8 mouse cellular contexts compared by ENCODE assay signal in genomic region chr10:128194551-128195461, GRCm38 (mm10). TPM values are rescaled to one million over a fixed set of nuclear protein-coding genes. Genes with fewer than 3 reads are reported as not detected.
DNase-seq lines count a peak whose midpoint lies in the region; ATAC-seq and TF ChIP-seq lines count a peak whose summit lies in the region.
"Had no signal": no experiment of that assay in that cellular context is flagged by ENCODE, and none has a peak within 500 bp of the region (broad histone marks: within the 10 kb centered on the region; RNA-seq: fewer than 3 reads in every experiment).

No protein-coding gene starts in this region.

- no peak for DNase-seq in lung, postnatal 0 days (ENCODE audit: low spot score)
- no peak for DNase-seq in lung, postnatal 4 days
- DNase-seq in intestine, embryonic 14.5 days (ENCODE audit: low spot score): peak; percentile 74
- DNase-seq in liver, postnatal 0 days: peak; percentile 45
- DNase-seq in right cerebral cortex, postnatal 4 days: peak; percentile 48

- 2% methylated on average over 54 of the region's 79 CpGs for WGBS in lung, postnatal 0 days
- under 1% methylated on average over 66 of the region's 79 CpGs for WGBS in intestine, embryonic 14.5 days
- 3% methylated on average over 62 of the region's 79 CpGs for WGBS in liver, postnatal 0 days (ENCODE audit: insufficient replicate concordance)

- no peak for TF ChIP-seq CTCF in lung, postnatal 0 days (IDR thresholded peaks at IDR 0.05)
- TF ChIP-seq CTCF in bone marrow macrophage, adult 2 months (IDR thresholded peaks at IDR 0.05; ENCODE audit: low read depth, low read length): no peak
- TF ChIP-seq CTCF in embryonic fibroblast, embryonic 13.5 days (IDR thresholded peaks at IDR 0.05; ENCODE audit: borderline replicate concordance, insufficient read depth, low read length): no peak
- TF ChIP-seq CTCF in liver, postnatal 0 days (IDR thresholded peaks at IDR 0.05; ENCODE audit: low read depth): no peak

- no peak for TF ChIP-seq POLR2A in bone marrow macrophage, adult 2 months (IDR thresholded peaks at IDR 0.05; ENCODE audit: borderline replicate concordance, low read depth, low read length)
- no peak for TF ChIP-seq POLR2A in embryonic fibroblast, embryonic 13.5 days (IDR thresholded peaks at IDR 0.05; ENCODE audit: low read depth, low read length)

- peak overlapping the region; percentile 58 for H3K4me3 ChIP-seq in lung, postnatal 0 days (ENCODE audit: low read depth, low read length)
- peak overlapping the region; percentile 93 for H3K4me3 ChIP-seq in bone marrow macrophage, adult 2 months (ENCODE audit: insufficient read depth, low read length)
- H3K4me3 ChIP-seq in embryonic fibroblast, embryonic 13.5 days (ENCODE audit: insufficient read depth, low read length): peak overlapping the region; percentile 62
- H3K4me3 ChIP-seq in intestine, embryonic 14.5 days (ENCODE audit: low read depth, low read length): peak overlapping the region; percentile 64
- H3K4me3 ChIP-seq in liver, postnatal 0 days (ENCODE audit: low read depth, low read length): peak overlapping the region; percentile 62

- no peaks in the 10 kb centered on the region for H3K9me3 ChIP-seq in lung, postnatal 0 days (ENCODE audit: low read length)
- no peaks in the 10 kb centered on the region for H3K9me3 ChIP-seq in intestine, embryonic 14.5 days (ENCODE audit: control insufficient read depth, low read length)
- no peaks in the 10 kb centered on the region for H3K9me3 ChIP-seq in liver, postnatal 0 days (ENCODE audit: low read length)

- H3K4me2 ChIP-seq in lung, postnatal 0 days (replicated peaks; ENCODE audit: low read depth, low read length): peak overlapping the region; percentile 100
- peak overlapping the region; percentile 100 for H3K4me2 ChIP-seq in intestine, embryonic 14.5 days (ENCODE audit: low read length)
- peak overlapping the region; percentile 95 for H3K4me2 ChIP-seq in liver, postnatal 0 days (ENCODE audit: low read depth, low read length)

- H3K4me1 ChIP-seq in lung, postnatal 0 days (ENCODE audit: insufficient read depth, low read depth, low read length): no peaks in the 10 kb centered on the region
- no peaks in the 10 kb centered on the region for H3K4me1 ChIP-seq in bone marrow macrophage, adult 2 months (ENCODE audit: control insufficient read depth, insufficient read depth, low read length)
- no peaks in the 10 kb centered on the region for H3K4me1 ChIP-seq in embryonic fibroblast, embryonic 13.5 days (ENCODE audit: control insufficient read depth, insufficient read depth, low read length)
- peaks cover 8% of the 10 kb centered on the region for H3K4me1 ChIP-seq in intestine, embryonic 14.5 days (replicated peaks; ENCODE audit: control insufficient read depth, insufficient read depth, low read length)
- peaks cover 8% of the 10 kb centered on the region for H3K4me1 ChIP-seq in liver, postnatal 0 days (ENCODE audit: insufficient read depth)

- no peak for TF ChIP-seq EP300 in lung, postnatal 0 days (IDR thresholded peaks at IDR 0.05)
- TF ChIP-seq EP300 in liver, postnatal 0 days (IDR thresholded peaks at IDR 0.05; ENCODE audit: low read depth): no peak

- no peak overlapping the region for H3K27ac ChIP-seq in lung, postnatal 0 days (ENCODE audit: low read length)
- H3K27ac ChIP-seq in bone marrow macrophage, adult 2 months (ENCODE audit: insufficient read depth, low read depth, low read length): no peak overlapping the region
- H3K27ac ChIP-seq in embryonic fibroblast, embryonic 13.5 days (ENCODE audit: insufficient read depth, low read length): no peak overlapping the region
- H3K27ac ChIP-seq in intestine, embryonic 14.5 days (ENCODE audit: low read depth): no peak overlapping the region
- H3K27ac ChIP-seq in liver, postnatal 0 days (ENCODE audit: low read depth): peak overlapping the region; percentile 87

- no peaks in the 10 kb centered on the region for H3K36me3 ChIP-seq in lung, postnatal 0 days (ENCODE audit: insufficient read depth, low read length)
- H3K36me3 ChIP-seq in intestine, embryonic 14.5 days (ENCODE audit: control insufficient read depth, insufficient read depth, low read length): no peaks in the 10 kb centered on the region
- H3K36me3 ChIP-seq in liver, postnatal 0 days (replicated peaks; ENCODE audit: insufficient read depth, low read length): no peaks in the 10 kb centered on the region

- peak; percentile 88 for ATAC-seq in lung, postnatal 0 days
- peak; percentile 82; the same call in 1 of the 2 replicates for ATAC-seq in intestine, embryonic 14.5 days (replicated peaks; ENCODE audit: low FRiP score, low TSS enrichment, low read depth)
- ATAC-seq in liver, postnatal 0 days: peak; percentile 24

- 0 out of 2 replicates have a peak overlapping the region, but pooled peaks have one; percentile 16 for H3K9ac ChIP-seq in lung, postnatal 0 days (replicated peaks; ENCODE audit: low read depth)
- peak overlapping the region; percentile 47 for H3K9ac ChIP-seq in intestine, embryonic 14.5 days (ENCODE audit: low read length)
- H3K9ac ChIP-seq in liver, postnatal 0 days (replicated peaks): peak overlapping the region; percentile 75

- H3K27me3 ChIP-seq in lung, postnatal 0 days (replicated peaks; ENCODE audit: insufficient read depth, low read length): 0 out of 2 replicates have a peak, but pooled peaks cover 3% of the 10 kb centered on the region
- peaks cover 18% of the 10 kb centered on the region for H3K27me3 ChIP-seq in intestine, embryonic 14.5 days (replicated peaks; ENCODE audit: control insufficient read depth, insufficient read depth, low read length)
- H3K27me3 ChIP-seq in liver, postnatal 0 days (ENCODE audit: insufficient read depth, low read length): peaks cover 22% of the 10 kb centered on the region

RNA-seq across cellular contexts. Expression of gene Gls2, which starts 0.5 kb away (rescaled TPM):
- 0.82 and 0.92 TPM in 2 replicates for polyA plus RNA-seq in lung, postnatal 0 days (2015; fragmentation: Nextera tagmentation; extraction: Ambion mirVana)
- polyA plus RNA-seq in bone marrow macrophage, adult 2 months (2012; ENCODE audit: insufficient read depth, insufficient read length, missing spikeins): not detected in 2 replicates
- polyA plus RNA-seq in embryonic fibroblast, embryonic 13.5 days (2011; ENCODE audit: insufficient read length, low read depth, missing spikeins): 1.1 and 1.2 TPM in 2 replicates
- polyA plus RNA-seq in intestine, embryonic 14.5 days (2014; fragmentation: Nextera tagmentation; extraction: Ambion mirVana): 1.7 TPM in 2 replicates
- 48.8 and 67.3 TPM in 2 replicates for polyA plus RNA-seq in liver, postnatal 0 days (2015; fragmentation: Nextera tagmentation; extraction: Ambion mirVana)

RNA-seq across cellular contexts. Expression of gene Rbms2, which starts 14.7 kb away (rescaled TPM):
- 26.4 and 28.3 TPM in 2 replicates for polyA plus RNA-seq in lung, postnatal 0 days (2015; fragmentation: Nextera tagmentation; extraction: Ambion mirVana)
- 39.4 and 39.8 TPM in 2 replicates for polyA plus RNA-seq in bone marrow macrophage, adult 2 months (2012; ENCODE audit: insufficient read depth, insufficient read length, missing spikeins)
- 167 and 198 TPM in 2 replicates for polyA plus RNA-seq in embryonic fibroblast, embryonic 13.5 days (2011; ENCODE audit: insufficient read length, low read depth, missing spikeins)
- 25.3 and 31.0 TPM in 2 replicates for polyA plus RNA-seq in intestine, embryonic 14.5 days (2014; fragmentation: Nextera tagmentation; extraction: Ambion mirVana)
- 4.5 TPM in 2 replicates for polyA plus RNA-seq in liver, postnatal 0 days (2015; fragmentation: Nextera tagmentation; extraction: Ambion mirVana)

RNA-seq across cellular contexts. Expression of gene Spryd4, which starts 16.8 kb away (rescaled TPM):
- 16.0 and 16.9 TPM in 2 replicates for polyA plus RNA-seq in lung, postnatal 0 days (2015; fragmentation: Nextera tagmentation; extraction: Ambion mirVana)
- polyA plus RNA-seq in bone marrow macrophage, adult 2 months (2012; ENCODE audit: insufficient read depth, insufficient read length, missing spikeins): 5.3 and 6.1 TPM in 2 replicates
- 14.5 and 17.6 TPM in 2 replicates for polyA plus RNA-seq in embryonic fibroblast, embryonic 13.5 days (2011; ENCODE audit: insufficient read length, low read depth, missing spikeins)
- 34.9 and 37.2 TPM in 2 replicates for polyA plus RNA-seq in intestine, embryonic 14.5 days (2014; fragmentation: Nextera tagmentation; extraction: Ambion mirVana)
- polyA plus RNA-seq in liver, postnatal 0 days (2015; fragmentation: Nextera tagmentation; extraction: Ambion mirVana): 54.0 and 61.1 TPM in 2 replicates

RNA-seq across cellular contexts. Expression of gene Mip, which starts 30.8 kb away (rescaled TPM):
- polyA plus RNA-seq in lung, postnatal 0 days (2015; fragmentation: Nextera tagmentation; extraction: Ambion mirVana): not detected in 2 replicates
- polyA plus RNA-seq in bone marrow macrophage, adult 2 months (2012; ENCODE audit: insufficient read depth, insufficient read length, missing spikeins): not detected in 2 replicates
- not detected in 2 replicates for polyA plus RNA-seq in embryonic fibroblast, embryonic 13.5 days (2011; ENCODE audit: insufficient read length, low read depth, missing spikeins)
- polyA plus RNA-seq in intestine, embryonic 14.5 days (2014; fragmentation: Nextera tagmentation; extraction: Ambion mirVana): not detected in 2 replicates
- not detected in 2 replicates for polyA plus RNA-seq in liver, postnatal 0 days (2015; fragmentation: Nextera tagmentation; extraction: Ambion mirVana)
- polyA plus RNA-seq: large intestine, adult 2 months had no signal

RNA-seq across cellular contexts. Expression of gene Timeless, which starts 37.1 kb away (rescaled TPM):
- polyA plus RNA-seq in lung, postnatal 0 days (2015; fragmentation: Nextera tagmentation; extraction: Ambion mirVana): 11.2 and 14.5 TPM in 2 replicates
- polyA plus RNA-seq in bone marrow macrophage, adult 2 months (2012; ENCODE audit: insufficient read depth, insufficient read length, missing spikeins): 6.4 and 10.7 TPM in 2 replicates
- polyA plus RNA-seq in embryonic fibroblast, embryonic 13.5 days (2011; ENCODE audit: insufficient read length, low read depth, missing spikeins): 9.7 and 18.9 TPM in 2 replicates
- 58.1 and 59.5 TPM in 2 replicates for polyA plus RNA-seq in intestine, embryonic 14.5 days (2014; fragmentation: Nextera tagmentation; extraction: Ambion mirVana)
- polyA plus RNA-seq in liver, postnatal 0 days (2015; fragmentation: Nextera tagmentation; extraction: Ambion mirVana): 15.1 and 18.5 TPM in 2 replicates

Comparison
In these comparisons a context has a peak if more than half of its experiments do, and no peak if none do; other contexts are left out.
1. ATAC-seq: peak in every context shown above with its lines; median percentile 88 in lung, postnatal 0 days; 82 in intestine, embryonic 14.5 days; 24 in liver, postnatal 0 days.
2. DNase-seq: peak in intestine, embryonic 14.5 days (single experiment), liver, postnatal 0 days (single experiment) and right cerebral cortex, postnatal 4 days (single experiment); none in lung, postnatal 0 days (single experiment) and lung, postnatal 4 days (0 of 2).
3. H3K9ac ChIP-seq: peak in every context shown above with its lines; median percentile 75 in liver, postnatal 0 days; 47 in intestine, embryonic 14.5 days; 16 in lung, postnatal 0 days.
4. RNA of gene Gls2, which starts 0.5 kb away (polyA plus RNA-seq): 48.8 to 67.3 TPM in liver, postnatal 0 days; 1.7 TPM in intestine, embryonic 14.5 days, 1.1 to 1.2 TPM in embryonic fibroblast, embryonic 13.5 days, 0.82 to 0.92 TPM in lung, postnatal 0 days and not detected in bone marrow macrophage, adult 2 months; every median in the first group is over 10 times any median in the second.
5. Peak in every context shown above with its lines, with median percentiles within 50 percentile points of each other: H3K4me2 ChIP-seq and H3K4me3 ChIP-seq.